Mouse (Mus musculus): ENCODE measurements around the gene Gm9821.

Gm9821 gene

DNA sequence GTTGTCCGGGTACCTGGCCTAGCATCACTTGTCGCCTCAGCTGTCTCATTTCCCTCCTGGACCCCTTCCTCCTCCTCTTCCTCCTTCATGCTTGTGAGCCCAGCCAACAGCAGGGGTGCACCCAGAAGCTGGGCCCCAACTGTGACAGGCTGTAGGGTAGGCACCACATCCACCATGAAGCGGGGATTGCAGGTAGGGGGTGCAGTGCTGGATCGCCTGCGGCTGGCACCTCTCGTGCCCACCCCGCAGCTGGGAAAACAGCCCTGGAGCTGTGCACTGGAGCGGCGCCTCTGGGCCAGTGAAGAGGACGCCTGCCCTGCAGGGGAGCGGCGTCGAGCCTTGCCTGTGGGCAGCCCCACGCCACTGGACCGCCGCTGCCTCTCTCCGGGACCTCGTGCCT is at the start of gene Gm9821:
TSS of gene Gm9821 (plus strand) at position 221 of the 400 bp plus-strand sequence.
- in situ Hi-C loops (cut with MboI), result no loop called here

- in situ Hi-C loops (cut with MboI), result no loop called here
These were observed 47.5 kb upstream of the Gm9821 start for GRCm38 (mm10) chr2:91897968-91898367.

GRCm38 (mm10) chr2:91899141-91899540 is 46.4 kb upstream of the Gm9821 start:
- in situ Hi-C loops (cut with MboI), result no loop called here

- in situ Hi-C loops (cut with MboI), result no loop called here
These were observed 45.1 kb upstream of the Gm9821 start for GRCm38 (mm10) chr2:91900431-91900830.

DNA sequence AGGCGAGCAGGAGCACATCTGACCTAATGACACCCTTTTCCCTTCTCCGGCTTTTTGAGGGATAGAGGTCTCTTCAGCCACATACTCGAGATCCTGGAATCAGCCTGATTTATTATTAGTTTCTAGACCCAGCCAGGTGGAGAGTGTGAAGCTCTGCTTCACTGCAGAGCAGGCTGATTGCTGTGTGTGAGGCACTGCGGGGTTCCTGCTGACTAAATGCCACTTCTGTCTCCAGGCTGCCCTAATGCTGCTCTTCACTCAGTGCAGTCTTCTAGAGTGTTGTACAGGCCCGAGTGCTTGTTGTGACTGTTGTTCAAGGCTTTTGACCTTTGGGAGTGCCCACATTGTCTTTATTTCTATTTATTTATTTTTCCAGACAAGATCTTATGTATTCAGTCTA is 43.2 kb upstream of the Gm9821 start:
- in situ Hi-C loops (cut with MboI), result no loop called here

DNA sequence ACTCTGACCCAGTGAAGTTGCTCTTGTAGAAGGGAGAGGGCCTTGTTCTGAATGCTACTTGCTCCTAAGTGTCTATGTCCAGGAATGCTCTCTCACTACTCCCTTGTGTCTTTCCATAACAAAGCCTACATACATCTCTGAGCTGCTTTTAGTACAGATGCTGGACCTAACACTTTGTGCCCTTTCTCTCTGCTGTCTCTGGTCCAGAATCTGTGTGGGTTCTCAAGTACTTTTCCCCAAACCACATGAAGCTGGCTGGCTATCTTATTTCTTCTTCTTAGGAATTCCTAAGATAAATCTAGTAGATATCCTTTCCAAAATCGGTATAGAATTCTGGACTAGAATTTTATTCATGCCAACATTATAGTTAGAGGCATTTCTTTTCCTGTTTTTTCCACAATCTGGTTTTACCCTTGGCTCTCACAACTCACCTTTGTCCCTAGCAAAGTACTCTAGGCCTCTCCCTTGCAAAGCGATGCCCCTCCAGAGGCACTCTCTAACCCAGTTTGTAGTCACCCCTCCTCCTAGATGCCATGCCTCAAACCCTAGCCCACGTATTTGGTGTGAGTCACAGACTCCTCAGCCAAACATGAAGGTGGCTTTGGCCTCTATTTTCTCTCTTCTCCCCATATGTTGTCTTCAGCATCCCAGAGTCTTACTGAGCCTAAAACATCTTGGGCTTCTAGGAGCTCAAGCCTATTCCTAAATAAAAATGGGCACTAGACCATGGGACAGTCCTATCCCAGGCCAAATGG is 42.2 kb upstream of the Gm9821 start:
- in situ Hi-C loops (cut with MboI), result no loop called here

- in situ Hi-C loops (cut with MboI), result no loop called here
These were observed 40.7 kb upstream of the Gm9821 start for GRCm38 (mm10) chr2:91904618-91905307.

DNA sequence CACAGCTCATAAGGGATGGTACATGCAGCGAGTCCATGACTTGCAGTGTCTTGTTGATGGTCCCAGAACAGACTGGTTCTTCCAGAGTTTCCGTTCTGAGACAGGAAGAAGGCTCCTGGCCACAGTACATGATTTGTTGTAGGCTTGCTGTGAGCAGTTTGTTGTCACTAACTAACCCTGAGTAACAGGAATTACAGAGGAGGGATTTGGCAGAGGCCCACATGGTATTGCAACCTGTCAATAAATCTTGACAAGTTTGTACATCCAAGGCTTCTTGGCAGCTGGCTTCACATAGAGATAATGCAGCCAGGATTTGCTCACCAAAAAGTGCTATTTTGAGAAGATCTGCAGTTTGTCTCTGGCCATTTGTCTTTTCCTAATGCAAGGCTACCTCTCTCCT is 39.4 kb upstream of the Gm9821 start:
- in situ Hi-C loops (cut with MboI), result no loop called here

GRCm38 (mm10) chr2:91912616-91913015 is 32.9 kb upstream of the Gm9821 start:
- in situ Hi-C loops (cut with MboI), result no loop called here

DNA sequence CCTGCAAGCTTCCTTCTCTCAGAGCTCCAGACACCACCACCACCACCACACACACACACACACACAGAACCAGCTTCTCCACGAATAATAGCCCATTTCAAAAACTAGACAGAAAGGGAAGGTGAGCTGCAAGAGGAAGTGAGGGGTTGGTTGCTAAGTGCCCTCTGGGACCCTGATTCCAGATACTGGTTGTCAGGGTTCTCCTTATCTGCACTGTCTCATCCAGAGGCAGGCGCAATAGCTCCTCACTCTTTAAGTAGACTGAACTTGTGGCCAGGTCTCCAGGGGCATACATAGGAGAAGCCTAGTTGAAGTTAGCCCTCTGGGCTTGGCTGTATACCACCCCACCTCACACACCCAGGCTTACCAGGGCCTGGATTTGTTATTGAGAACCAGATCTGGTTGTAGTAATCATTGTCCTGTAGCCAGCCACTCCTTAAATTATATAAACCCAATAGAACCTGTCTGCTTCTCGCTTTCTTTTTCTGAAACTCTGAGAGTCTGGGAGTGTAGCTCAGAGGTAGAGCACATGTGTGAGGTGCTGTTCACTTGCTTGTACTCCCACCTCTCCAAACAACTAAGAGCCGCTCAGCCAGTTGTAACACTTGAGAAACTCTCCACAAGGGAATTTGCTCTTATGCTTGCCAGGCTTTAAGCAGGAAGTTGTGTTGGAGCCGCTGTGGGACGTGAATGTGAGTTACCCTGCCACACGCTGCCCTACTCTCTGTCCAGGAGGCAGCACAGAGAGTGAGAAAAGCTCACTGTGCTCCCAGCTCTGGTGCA is 32.0 kb upstream of the Gm9821 start:
- in situ Hi-C loops (cut with MboI), result no loop called here

DNA sequence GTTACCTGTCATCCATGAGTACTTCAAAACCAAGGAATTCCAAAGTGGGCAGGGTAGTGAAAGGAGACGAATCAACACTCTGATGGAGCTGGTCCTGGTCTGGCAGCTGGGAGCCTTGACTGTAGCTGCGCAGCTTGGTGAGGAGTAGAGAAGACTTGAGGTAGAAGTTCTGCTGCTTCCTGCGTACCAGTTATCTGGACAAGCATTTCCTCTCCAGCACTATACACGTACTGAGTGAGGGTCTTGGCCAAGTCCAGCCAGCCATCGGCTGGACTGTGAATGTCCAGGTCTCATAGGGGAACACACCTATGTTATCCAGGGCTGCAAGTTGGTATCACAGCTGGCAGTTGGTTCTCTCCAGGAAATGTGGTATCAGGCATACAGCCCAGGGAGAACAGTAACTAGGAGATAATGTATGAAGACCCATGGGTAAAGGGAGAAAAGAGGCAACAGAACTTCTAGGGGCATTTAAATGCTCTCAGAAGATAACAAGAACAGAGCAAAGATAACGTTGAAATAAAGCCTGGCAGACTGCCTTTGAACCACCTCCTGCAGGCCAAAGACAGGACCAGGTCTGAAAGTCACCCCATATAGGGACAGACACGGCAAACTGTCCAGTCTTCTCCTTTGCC is 29.0 kb upstream of the Gm9821 start:
- in situ Hi-C loops (cut with MboI), result no loop called here

- in situ Hi-C loops (cut with MboI), result no loop called here
These were observed 28.4 kb upstream of the Gm9821 start for GRCm38 (mm10) chr2:91917096-91917495.

DNA sequence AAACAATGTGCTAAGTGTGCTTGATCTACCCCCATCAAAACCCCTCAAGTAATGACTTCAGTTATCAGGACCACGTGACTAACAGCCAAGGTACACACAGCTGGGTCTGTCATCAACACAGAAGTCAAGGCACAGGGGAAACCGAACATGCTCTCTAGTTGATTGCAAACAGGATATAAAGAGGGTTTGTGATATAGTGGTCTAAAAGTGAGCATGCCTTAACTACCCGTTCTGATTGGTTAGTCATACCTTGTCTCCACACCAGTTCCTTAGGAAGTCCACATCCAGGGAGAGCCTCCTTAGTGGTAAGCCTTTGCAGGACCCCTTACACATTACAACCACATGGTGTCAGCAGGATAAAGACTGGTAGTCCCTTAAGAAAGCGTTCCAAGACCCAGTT is 25.4 kb upstream of the Gm9821 start:
- in situ Hi-C loops (cut with MboI), result no loop called here

DNA sequence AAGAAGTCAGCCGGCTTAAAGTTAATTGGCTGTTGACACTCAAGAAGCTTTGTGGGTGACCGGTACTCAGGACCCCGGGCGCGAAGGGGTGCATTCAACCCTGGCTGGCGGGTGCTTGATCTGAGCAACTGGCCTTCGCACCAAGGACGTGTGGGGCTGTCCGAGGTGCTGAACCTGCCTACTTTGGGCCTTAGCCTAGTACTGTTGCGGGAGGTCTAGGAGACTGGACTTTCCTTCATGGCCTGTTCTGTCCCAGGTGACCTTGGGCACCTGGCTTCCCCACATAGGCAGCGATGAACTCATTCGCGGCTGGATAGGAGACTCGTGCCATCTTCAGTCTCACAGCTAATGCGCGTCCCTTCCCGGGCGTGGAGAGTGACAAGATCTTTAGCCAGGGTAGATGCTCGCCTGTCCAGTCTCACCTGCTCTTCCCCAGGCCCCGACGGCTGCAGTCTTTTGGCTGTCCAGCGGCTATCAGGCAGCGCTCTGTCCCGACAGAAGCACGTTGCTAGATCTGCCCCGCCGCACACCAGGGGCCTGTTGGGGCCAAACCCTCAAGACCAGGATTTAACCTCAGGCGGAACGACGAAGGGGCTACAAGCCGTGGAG is 24.2 kb upstream of the Gm9821 start:
- in situ Hi-C loops (cut with MboI), result no loop called here

DNA sequence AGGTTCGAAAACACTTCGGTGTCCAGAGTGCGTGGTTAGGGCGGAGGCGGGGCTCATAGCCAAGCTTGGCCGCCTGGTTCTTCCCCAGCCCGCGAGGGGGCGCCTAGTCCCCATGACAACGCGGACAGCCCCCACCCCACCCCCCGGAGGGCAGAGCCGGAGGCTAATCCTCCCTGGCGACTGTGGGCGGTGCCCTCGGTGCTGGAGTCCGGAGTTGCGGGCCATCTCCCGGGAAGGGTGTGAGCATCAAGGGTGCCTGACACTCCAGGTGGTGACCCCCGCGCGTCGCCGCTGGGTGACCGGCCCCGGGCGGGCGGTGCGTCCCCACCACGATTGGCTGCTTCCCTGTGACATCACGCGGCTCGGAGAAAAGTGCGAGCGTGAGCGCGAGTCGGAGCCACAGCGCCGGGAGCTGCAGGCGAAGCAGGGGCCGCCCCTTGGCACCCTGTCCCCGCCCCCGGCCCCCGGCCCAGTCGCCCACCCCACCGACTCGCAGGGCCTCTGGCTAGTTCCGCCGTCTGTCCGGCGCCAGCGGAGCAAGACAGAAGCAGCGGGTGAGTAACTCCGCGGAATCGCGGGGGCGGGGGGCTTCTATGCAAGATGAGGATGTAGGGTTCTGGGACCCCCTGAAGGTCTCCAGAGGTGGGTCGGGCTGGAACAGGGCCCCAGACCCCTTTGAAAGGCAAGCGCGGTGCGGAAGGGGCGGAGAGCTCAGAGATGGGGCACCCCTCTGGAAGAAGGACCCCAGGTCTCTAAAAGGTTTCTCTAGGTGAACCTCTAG is 23.5 kb upstream of the Gm9821 start:
- in situ Hi-C loops (cut with MboI), result no loop called here

DNA sequence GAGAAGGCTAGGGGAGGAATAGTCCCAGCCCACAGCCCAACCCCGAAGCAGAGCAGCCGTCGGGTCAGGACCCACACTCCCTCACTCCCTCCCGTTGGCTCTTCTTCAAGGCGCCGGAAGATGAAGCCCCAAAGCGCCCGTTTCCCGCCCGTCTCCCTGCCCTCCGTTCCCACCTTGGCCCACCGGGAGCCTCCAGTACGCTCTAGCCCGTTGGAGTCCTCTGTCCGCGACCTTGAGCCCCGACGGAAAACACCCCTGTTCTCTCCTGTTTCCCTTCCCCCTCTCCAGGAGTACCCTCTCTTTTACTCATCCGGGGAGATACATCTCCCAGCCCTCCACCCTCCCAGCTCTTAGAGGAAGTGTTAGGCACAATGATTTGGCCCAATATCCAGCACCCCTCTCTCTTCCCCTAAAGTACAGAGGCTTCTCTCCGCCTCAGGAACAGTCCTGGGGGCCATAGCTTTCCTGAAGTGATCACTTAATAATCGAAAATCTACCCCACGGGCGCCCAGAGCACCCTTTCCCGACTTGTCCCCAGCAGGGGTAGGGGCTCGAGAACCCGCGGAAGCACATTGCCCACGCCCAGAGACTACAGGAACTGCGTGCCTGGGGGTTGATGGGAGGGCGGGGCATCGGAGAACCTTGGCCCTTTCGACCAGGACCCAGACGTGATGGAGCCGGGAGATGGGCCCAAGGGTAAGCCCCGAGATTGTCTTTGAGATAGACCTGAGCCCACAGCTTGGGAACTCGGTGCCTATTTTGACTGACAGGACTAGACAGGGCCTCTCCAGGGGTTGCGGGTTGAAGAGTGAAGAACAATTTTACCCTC is 22.7 kb upstream of the Gm9821 start:
- in situ Hi-C loops (cut with MboI), result no loop called here

GRCm38 (mm10) chr2:91923415-91924337 is 21.8 kb upstream of the Gm9821 start:
- in situ Hi-C loops (cut with MboI), result no loop called here

- in situ Hi-C loops (cut with MboI), result no loop called here
These were observed 20.8 kb upstream of the Gm9821 start for GRCm38 (mm10) chr2:91924726-91925125.

GRCm38 (mm10) chr2:91925442-91925841 is 20.1 kb upstream of the Gm9821 start:
- in situ Hi-C loops (cut with MboI), result no loop called here
